Mouse (Mus musculus) urinary bladder, postnatal 14 days (tissue): ENCODE results near the gene Elobl.

Source experiments
- DNase-seq: peaks from one replicate; pipeline ENCODE4 v3.0.0; 2021; ENCODE audit warnings: low spot score

Gene Elobl

GRCm38 (mm10) chr11:88988956-88989355 is 22.2 kb upstream of the Elobl start:
- no peak for DNase-seq

- no peak for DNase-seq
These were observed 19.9 kb upstream of the Elobl start for GRCm38 (mm10) chr11:88986616-88987015.

GRCm38 (mm10) chr11:88981337-88981736 is 14.6 kb upstream of the Elobl start:
- no peak for DNase-seq

- DNase-seq = no peak
These were observed 10.5 kb upstream of the Elobl start for GRCm38 (mm10) chr11:88977188-88977587.

- DNase-seq = no peak
These were observed 9.6 kb upstream of the Elobl start for GRCm38 (mm10) chr11:88976320-88976719.

GRCm38 (mm10) chr11:88973776-88974701 is 7.3 kb upstream of the Elobl start:
- DNase-seq = peak; percentile 93

GRCm38 (mm10) chr11:88970202-88970732 is 3.5 kb upstream of the Elobl start, which contains the start of gene Coil:
TSS of gene Coil (plus strand) at chr11:88970252.
- DNase-seq = no peak

- no peak for DNase-seq
These were observed 7.9 kb downstream of the Elobl start for GRCm38 (mm10) chr11:88958851-88959250.

GRCm38 (mm10) chr11:88955217-88955969 is 11.3 kb downstream of the Elobl start, which contains the start of gene Scpep1:
TSS of gene Scpep1 (minus strand) at chr11:88955465.
- peak; percentile 98 for DNase-seq

GRCm38 (mm10) chr11:88954803-88955202 is 11.9 kb downstream of the Elobl start:
- DNase-seq = no peak

GRCm38 (mm10) chr11:88953582-88953981 is 13.1 kb downstream of the Elobl start:
- DNase-seq = no peak

- DNase-seq = no peak
These were observed 14.6 kb downstream of the Elobl start for GRCm38 (mm10) chr11:88952117-88952516.

GRCm38 (mm10) chr11:88951576-88951975 is 15.2 kb downstream of the Elobl start:
- no peak for DNase-seq

GRCm38 (mm10) chr11:88950640-88951250 is 16.0 kb downstream of the Elobl start:
- DNase-seq = no peak

GRCm38 (mm10) chr11:88949802-88950639 is 16.7 kb downstream of the Elobl start:
- DNase-seq = no peak

- DNase-seq = no peak
These were observed 17.8 kb downstream of the Elobl start for GRCm38 (mm10) chr11:88948896-88949295.

GRCm38 (mm10) chr11:88945971-88946585 is 20.7 kb downstream of the Elobl start:
- DNase-seq = no peak

GRCm38 (mm10) chr11:88941489-88941888 is 25.2 kb downstream of the Elobl start:
- no peak for DNase-seq

GRCm38 (mm10) chr11:88939634-88940033 is 27.1 kb downstream of the Elobl start:
- DNase-seq = no peak

GRCm38 (mm10) chr11:88938770-88939169 is 28.0 kb downstream of the Elobl start:
- no peak for DNase-seq

- no peak for DNase-seq
These were observed 28.8 kb downstream of the Elobl start for GRCm38 (mm10) chr11:88937886-88938285.
